Mouse (Mus musculus) megakaryocyte, embryonic 14.5 days (primary cell): ENCODE data around the gene Zfp609. TPM values are rescaled to one million over a fixed set of nuclear protein-coding genes. Genes with fewer than 3 reads are reported as not detected.

Experiments used
- H3K27me3 ChIP-seq: replicated peaks from 2 replicates; pipeline ENCODE3; 2012; ENCODE audit warnings: inconsistent platforms
- H3K36me3 ChIP-seq: replicated peaks from 2 replicates; pipeline ENCODE3; 2012; ENCODE audit warnings: low read length, inconsistent platforms, mixed read lengths
- H3K4me1 ChIP-seq: 2 replicates; pipeline ENCODE4 v1.6.1; 2012; ENCODE audit warnings: inconsistent platforms
- H3K4me3 ChIP-seq: replicated peaks from 2 replicates; pipeline ENCODE3; 2012; ENCODE audit warnings: moderate library complexity, mild to moderate bottlenecking, inconsistent platforms
- H3K9me3 ChIP-seq: 2 replicates; pipeline ENCODE4 v1.6.1; 2012; ENCODE audit warnings: inconsistent platforms
- FLI1 ChIP-seq: IDR thresholded peaks from 2 replicates; pipeline ENCODE4 v1.6.1; 2012; ENCODE audit warnings: low read length, inconsistent platforms, mixed read lengths
- GATA1 ChIP-seq: IDR thresholded peaks from 3 replicates; pipeline ENCODE4 v1.6.1; 2012; ENCODE audit warnings: mixed read lengths, low read length, inconsistent platforms, borderline replicate concordance
- polyA plus RNA-seq: library from polyadenylated mRNA; stranded (reverse); fragments of >175 nt; gene quantifications from 2 replicates; pipeline ENCODE4 v1.2.3, GENCODE M21; 2012; ENCODE audit warnings: low replicate concordance; ENCODE audit not compliant: insufficient read depth

Gene Zfp609
- polyA plus RNA-seq, 1 experiment, result 15.5 TPM

DNA sequence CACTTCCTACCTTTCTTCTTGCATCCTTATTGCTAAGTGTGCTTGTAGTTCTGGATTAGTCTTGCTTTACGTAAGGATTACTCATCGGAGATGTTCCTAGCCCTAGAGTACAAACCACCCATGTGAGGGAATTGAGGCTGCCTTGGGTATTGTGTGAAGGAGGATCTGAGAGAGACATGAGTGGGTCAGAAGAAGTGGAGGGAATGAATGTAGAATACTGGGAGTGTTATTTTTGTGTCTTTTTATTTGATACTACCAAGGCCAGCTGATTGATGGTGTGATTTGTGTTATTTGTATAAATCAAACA is 145.8 kb downstream of the Zfp609 start:
- Histone ChIP-seq H3K27me3 (no peaks in the 10 kb centered on the region), H3K4me1 (peaks cover 64% of the 10 kb centered on the region), H3K36me3 (peaks cover 75% of the 10 kb centered on the region), H3K9me3 (no peaks in the 10 kb centered on the region), H3K4me3 (no peak overlapping the region)
- TF ChIP-seq FLI1 (no peak), GATA1 (no peak)

DNA sequence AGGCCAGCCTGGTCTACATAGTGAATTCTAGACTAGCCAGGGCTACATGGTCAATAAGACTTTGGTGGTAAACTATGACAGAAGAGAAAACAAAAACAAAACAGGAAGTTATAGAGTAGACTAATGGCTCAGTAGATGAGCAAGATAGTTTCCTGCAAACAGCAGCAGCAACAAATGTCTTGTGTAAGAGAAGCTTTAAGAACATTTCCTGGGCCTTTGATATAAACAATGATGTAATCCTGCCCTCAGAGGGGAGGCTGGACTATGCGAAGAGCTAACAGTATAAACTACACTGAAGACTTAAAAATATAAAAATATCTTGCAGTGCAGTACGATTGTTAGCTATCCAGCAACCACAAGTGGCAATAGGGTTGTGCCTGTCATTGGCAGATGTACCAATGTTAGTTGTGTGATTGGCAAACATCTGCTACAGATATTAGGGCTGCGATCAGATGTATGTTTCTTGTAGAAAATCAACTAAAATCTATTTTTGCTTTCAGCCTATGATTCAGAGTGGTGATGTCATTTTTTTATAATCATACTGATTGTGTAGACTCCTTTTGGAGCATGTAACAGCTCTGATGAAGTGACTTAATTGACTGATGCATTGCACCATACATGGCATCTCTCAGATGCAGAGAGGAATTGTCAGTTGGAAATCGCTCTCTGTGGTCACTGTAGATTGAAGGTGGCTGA is 146.3 kb downstream of the Zfp609 start:
- peaks cover 66% of the 10 kb centered on the region for H3K4me1 ChIP-seq
- no peak overlapping the region for H3K4me3 ChIP-seq
- H3K9me3 ChIP-seq, result no peaks in the 10 kb centered on the region
- H3K27me3 ChIP-seq, result no peaks in the 10 kb centered on the region
- H3K36me3 ChIP-seq, result peaks cover 70% of the 10 kb centered on the region
- no peak for TF ChIP-seq GATA1
- no peak for TF ChIP-seq FLI1

- Histone ChIP-seq H3K4me1 (peaks cover 78% of the 10 kb centered on the region), H3K27me3 (no peaks in the 10 kb centered on the region), H3K9me3 (no peaks in the 10 kb centered on the region), H3K4me3 (no peak overlapping the region), H3K36me3 (peaks cover 69% of the 10 kb centered on the region)
- no peak for TF ChIP-seq FLI1
- no peak for TF ChIP-seq GATA1
These were observed 148.1 kb downstream of the Zfp609 start for GRCm38 (mm10) chr9:65679181-65679761.

DNA sequence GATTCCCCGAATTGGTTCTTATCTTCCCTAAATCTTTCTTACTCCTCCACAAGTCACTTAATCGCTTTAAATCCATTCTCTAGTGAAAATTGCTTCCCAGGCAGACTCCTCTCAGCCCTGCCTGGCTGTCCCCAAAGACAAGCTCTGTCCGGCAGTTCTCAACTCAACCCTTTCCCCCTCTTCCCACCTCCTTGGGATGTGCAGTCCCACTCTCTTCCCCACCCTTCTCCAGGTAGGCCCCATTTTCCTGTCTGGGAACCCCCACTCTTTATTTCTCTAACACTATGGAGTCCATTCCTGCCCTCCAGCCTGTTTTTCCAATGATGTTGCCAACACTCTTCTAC is 150.3 kb downstream of the Zfp609 start:
- H3K4me1 ChIP-seq, result peaks cover 80% of the 10 kb centered on the region
- peaks cover 68% of the 10 kb centered on the region for H3K36me3 ChIP-seq
- no peaks in the 10 kb centered on the region for H3K27me3 ChIP-seq
- peak overlapping the region; percentile 92 for H3K4me3 ChIP-seq
- TF ChIP-seq GATA1, result no peak
- TF ChIP-seq FLI1, result no peak
- no peaks in the 10 kb centered on the region for H3K9me3 ChIP-seq

DNA sequence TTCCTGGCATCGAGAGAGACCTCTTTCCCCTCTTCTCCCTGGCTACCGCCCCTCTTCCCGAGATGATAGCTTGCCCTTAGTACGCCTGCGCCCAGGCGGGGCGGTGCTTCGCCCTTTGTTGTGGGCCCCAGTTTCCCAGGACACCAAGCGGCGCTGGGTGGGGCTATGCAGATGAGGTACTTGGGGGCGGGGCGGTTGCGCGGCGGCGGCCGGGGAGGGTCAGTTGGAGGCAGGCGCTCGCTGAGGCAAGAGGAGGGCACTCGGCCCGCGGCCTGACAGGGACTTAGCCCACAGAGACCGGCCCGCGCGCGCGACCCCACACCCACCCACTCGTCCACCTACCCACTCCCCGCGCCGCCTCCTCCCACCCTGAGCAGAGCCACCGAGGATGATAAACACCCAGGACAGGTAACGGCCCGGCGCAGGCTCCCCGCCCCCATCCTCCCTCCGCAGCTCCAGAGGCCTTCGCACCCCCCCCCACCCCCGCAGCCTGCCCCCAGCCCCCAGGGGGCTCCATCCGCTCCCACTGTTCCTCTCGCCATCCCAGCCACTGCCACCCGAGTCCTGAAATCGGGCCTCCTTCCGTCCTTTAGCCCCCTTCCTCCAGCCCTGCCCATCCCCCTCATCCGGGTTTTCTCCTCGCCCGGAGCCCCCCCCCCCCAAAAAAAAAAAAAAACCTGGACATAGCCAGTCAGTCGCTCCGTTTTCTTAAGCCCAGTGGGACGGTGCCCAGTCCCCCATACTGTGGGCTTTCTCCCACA is 150.8 kb downstream of the Zfp609 start:
- Histone ChIP-seq H3K27me3 (no peaks in the 10 kb centered on the region), H3K36me3 (peaks cover 71% of the 10 kb centered on the region), H3K4me3 (peak overlapping the region; percentile 92), H3K9me3 (no peaks in the 10 kb centered on the region), H3K4me1 (peaks cover 83% of the 10 kb centered on the region)
- TF ChIP-seq GATA1 (no peak), FLI1 (no peak)

DNA sequence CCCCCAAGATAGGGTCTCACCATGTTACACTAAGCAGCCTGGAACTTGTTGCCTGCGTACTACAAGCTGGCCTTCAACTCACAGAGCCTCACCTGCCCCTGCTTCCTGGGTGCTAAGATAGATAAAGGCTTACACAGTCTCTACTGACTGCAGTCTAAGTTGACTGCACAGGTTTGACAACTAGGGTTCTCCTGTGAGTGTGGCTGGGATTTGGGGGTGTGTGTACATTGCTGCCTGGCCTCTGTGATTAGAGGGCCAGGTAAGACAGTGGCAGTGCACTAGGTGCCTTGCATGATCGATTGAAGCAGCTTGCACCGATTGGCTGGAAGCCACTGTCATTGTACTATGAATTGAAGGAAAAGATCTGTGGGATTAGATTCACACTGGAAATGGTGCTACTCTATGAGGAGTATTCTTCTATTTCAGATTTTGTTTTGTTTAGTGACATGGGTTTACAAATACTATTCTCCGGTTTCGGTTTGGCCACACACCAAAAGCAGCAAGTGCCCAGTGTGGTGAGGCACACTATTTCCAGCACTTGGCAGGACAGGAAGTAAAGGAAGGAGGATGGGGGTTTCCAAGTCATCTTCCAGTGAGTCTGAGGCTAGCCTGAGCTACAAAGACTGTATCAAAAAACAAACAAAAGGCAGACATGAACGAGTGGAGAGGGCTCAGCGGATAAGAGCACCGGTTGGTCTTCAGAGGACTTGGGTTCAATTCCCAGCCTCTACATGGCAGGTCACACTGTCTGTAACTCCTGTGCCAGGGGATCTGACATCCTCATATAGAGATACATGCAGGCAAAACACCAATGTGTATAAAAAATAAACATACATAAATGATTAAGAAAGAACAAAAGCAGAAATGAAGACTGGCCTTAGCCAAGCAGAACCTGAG is 151.7 kb downstream of the Zfp609 start:
- H3K4me1 ChIP-seq, result peaks cover 81% of the 10 kb centered on the region
- peak overlapping the region; percentile 92 for H3K4me3 ChIP-seq
- TF ChIP-seq GATA1 (no peak), FLI1 (no peak)
- H3K36me3 ChIP-seq, result peaks cover 67% of the 10 kb centered on the region
- H3K9me3 ChIP-seq, result no peaks in the 10 kb centered on the region
- H3K27me3 ChIP-seq, result no peaks in the 10 kb centered on the region

DNA sequence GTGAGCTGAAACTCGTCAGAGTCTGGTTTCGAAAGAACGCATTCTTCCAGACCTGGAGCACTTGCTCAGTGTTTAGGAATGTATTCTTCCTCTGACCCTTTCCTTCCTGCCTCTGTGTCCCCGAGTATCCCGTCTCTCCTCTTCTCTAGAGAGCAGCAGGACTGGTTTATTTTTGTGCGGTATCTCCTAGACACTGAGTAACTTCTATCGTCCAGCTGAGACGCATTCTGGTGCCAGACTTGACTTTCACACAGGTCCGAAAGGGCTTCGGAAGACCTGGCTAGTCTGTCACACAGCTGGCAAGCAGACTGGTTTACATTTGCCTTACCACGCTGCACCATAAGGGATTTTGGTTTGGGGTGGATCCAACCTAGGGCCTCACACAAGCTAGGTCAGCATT is 154.4 kb downstream of the Zfp609 start:
- no peak overlapping the region for H3K4me3 ChIP-seq
- H3K4me1 ChIP-seq, result peaks cover 63% of the 10 kb centered on the region
- no peaks in the 10 kb centered on the region for H3K9me3 ChIP-seq
- peaks cover 63% of the 10 kb centered on the region for H3K36me3 ChIP-seq
- H3K27me3 ChIP-seq, result no peaks in the 10 kb centered on the region
- TF ChIP-seq FLI1 (no peak), GATA1 (no peak)

- no peak for TF ChIP-seq GATA1
- TF ChIP-seq FLI1, result no peak
- Histone ChIP-seq H3K4me3 (no peak overlapping the region), H3K36me3 (peaks cover 73% of the 10 kb centered on the region), H3K4me1 (peaks cover 50% of the 10 kb centered on the region), H3K9me3 (no peaks in the 10 kb centered on the region), H3K27me3 (no peaks in the 10 kb centered on the region)
These were observed 155.9 kb downstream of the Zfp609 start for GRCm38 (mm10) chr9:65671431-65671931.

GRCm38 (mm10) chr9:65667701-65668100 is 159.7 kb downstream of the Zfp609 start, which contains the start of gene Oaz2:
Oaz2 (plus strand) TSS chr9:65668001.
- Histone ChIP-seq H3K9me3 (no peaks in the 10 kb centered on the region), H3K4me3 (no peak within 1 kb of the TSS), H3K36me3 (peaks cover 81% of the 10 kb centered on the region), H3K27me3 (no peaks in the 10 kb centered on the region), H3K4me1 (peaks cover 50% of the 10 kb centered on the region)
- TF ChIP-seq FLI1 (no peak), GATA1 (no peak)
